Mouse (Mus musculus) stomach, postnatal 0 days (tissue): ENCODE results near the gene Srprb.
"Not testable (repeated sequence)": the region's sequence is repeated elsewhere in the genome, so short reads cannot be mapped to it uniquely, and the experiment has no call there.

Source experiments
- CTCF ChIP-seq: IDR thresholded peaks from 2 replicates; pipeline ENCODE4 v1.5.1; 2016; ENCODE audit warnings: antibody characterized with exemption, low read depth, mild to moderate bottlenecking, moderate library complexity
- EP300 ChIP-seq: optimal IDR thresholded peaks from 2 replicates; pipeline ENCODE3; 2016; ENCODE audit warnings: antibody characterized with exemption

- TF ChIP-seq CTCF, EP300: not testable (repeated sequence)
Measured at GRCm38 (mm10) chr9:103155158-103155557, 46.8 kb downstream of the Srprb start.
